Mouse (Mus musculus) liver, postnatal 0 days (tissue): Measurements from ENCODE around the gene Cldnd2. TPM values are rescaled to one million over a fixed set of nuclear protein-coding genes. Genes with fewer than 3 reads are reported as not detected.

ENCODE experiments used
- ATAC-seq: fragments of 200-750 bp; cut with Nextera tagmentation; 2 replicates; pipeline ENCODE4 v1.8.0; 2017; ENCODE audit warnings: mild to moderate bottlenecking, moderate library complexity
- DNase-seq: peaks from one replicate; pipeline ENCODE4 v3.0.0-alpha.2; 2016
- H3K27ac ChIP-seq: fragments of 300-500 bp; sonication (generic); 2 replicates; pipeline ENCODE4 v1.5.1; 2014; ENCODE audit warnings: antibody characterized with exemption, moderate library complexity, mild to moderate bottlenecking, low read depth
- H3K27me3 ChIP-seq: fragments of 300-500 bp; sonication (generic); 2 replicates; pipeline ENCODE4 v1.6.1; 2014; ENCODE audit warnings: low read length, control low read depth, mixed read lengths; ENCODE audit not compliant: insufficient read depth
- H3K36me3 ChIP-seq: fragments of 300-500 bp; sonication (generic); replicated peaks from 2 replicates; pipeline ENCODE4 v1.6.1; 2014; ENCODE audit warnings: mild to moderate bottlenecking, control low read depth, low read length, moderate library complexity, mixed read lengths; ENCODE audit not compliant: insufficient read depth
- H3K4me1 ChIP-seq: fragments of 300-500 bp; sonication (generic); 2 replicates; pipeline ENCODE4 v1.6.1; 2014; ENCODE audit warnings: antibody characterized with exemption, mild to moderate bottlenecking, control low read depth; ENCODE audit not compliant: insufficient read depth
- H3K4me2 ChIP-seq: fragments of 300-500 bp; sonication (generic); 2 replicates; pipeline ENCODE4 v1.6.1; 2014; ENCODE audit warnings: low read depth, mild to moderate bottlenecking, low read length, moderate library complexity, mixed read lengths
- H3K4me3 ChIP-seq: fragments of 300-500 bp; sonication (generic); 2 replicates; pipeline ENCODE4 v1.5.1; 2014; ENCODE audit warnings: low read depth, low read length
- H3K9ac ChIP-seq: fragments of 300-500 bp; sonication (generic); replicated peaks from 2 replicates; pipeline ENCODE4 v1.6.1; 2014; ENCODE audit warnings: mild to moderate bottlenecking, moderate library complexity
- H3K9me3 ChIP-seq: fragments of 300-500 bp; sonication (generic); 2 replicates; pipeline ENCODE4 v1.6.1; 2016; ENCODE audit warnings: mild to moderate bottlenecking, control low read depth, low read length, mixed read lengths
- CTCF ChIP-seq: sonication (generic); IDR thresholded peaks from 2 replicates; pipeline ENCODE4 v1.5.1; 2016; ENCODE audit warnings: antibody characterized with exemption, low read depth
- EP300 ChIP-seq: IDR thresholded peaks from 2 replicates; pipeline ENCODE4 v1.6.1; 2016; ENCODE audit warnings: antibody characterized with exemption, low read depth, mild to moderate bottlenecking
- WGBS: fragments of 180-500 bp; shearing (Covaris S2); extraction: QIAGEN DNeasy Blood & Tissue Kit; methylation state at CpG from one replicate; pipeline ENCODE4 v1.1.7; 2014; ENCODE audit not compliant: insufficient replicate concordance; 5-methylcytosine and 5-hydroxymethylcytosine counted together
- polyA plus RNA-seq: library from polyadenylated mRNA; unstranded; fragments of >200 nt; fragmentation: Nextera tagmentation; extraction: Ambion mirVana; gene quantifications from 2 replicates; pipeline ENCODE4 v1.2.1, GENCODE M21; 2015

Cldnd2 gene
- polyA plus RNA-seq, 1 experiment from 2014 or later: not detected

DNA sequence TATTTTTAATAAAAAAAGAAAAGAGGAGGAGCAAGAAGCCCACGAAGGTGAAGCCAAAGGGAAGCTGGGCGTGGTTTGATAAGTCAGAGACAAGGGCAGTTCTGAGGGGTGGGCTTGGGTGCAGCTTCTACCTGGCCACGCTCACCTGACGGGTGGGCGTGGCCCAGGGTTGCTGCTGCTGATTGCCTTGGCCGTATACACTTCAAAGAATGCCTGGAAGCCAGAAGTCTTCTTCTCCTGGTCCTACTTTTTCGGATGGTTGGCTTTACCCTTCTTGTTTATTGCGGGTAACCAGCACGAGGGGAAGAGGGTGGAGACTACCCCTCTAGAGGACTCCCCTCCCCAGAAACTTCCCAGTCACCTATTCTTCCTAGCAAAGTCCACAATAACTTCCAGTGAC is 2.1 kb downstream of the Cldnd2 start:
- ATAC-seq: no peak

DNA sequence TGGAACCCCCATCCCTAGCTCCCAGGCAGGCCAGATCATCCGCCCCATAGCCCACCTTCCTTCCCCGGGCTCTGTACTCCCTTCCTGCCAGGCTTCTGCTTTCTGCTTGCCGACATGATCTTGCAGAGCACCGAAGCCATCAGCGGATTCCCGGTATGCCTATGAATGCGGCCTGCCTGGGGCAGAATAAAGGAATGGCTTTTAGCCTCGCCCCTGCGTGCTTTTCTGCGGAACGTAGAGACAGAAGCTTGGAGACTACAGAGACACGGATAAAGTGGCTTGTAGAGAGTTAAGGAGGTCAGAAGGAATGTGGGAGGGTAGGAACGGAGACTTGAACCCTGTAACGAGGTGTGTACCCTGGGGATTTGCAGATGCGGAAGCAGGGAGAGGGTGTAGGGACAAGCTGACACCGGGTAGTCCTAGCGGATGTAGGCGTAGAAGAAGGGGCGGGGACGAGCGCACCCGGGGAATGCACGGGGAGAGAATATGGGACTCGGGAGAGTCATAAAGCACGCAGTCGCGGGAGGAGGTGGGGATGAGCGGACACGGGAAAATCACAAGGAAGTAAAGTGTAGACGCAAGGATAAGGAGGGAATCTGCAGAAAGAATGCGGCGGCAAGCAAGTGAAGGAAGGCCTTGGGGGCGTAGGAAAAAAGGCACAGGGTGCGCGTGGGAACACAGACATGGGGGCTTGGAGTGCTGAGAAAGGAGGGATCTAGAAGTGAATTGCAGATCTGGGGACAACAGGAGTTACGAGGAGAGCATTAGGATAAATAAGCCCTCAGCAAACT is 2.7 kb downstream of the Cldnd2 start:
- TF ChIP-seq CTCF (no peak), EP300 (no peak)

More for the DNA sequence above, 2.1 kb downstream of the Cldnd2 start:
- 7% methylated on average over 9 of the region's 9 CpGs for WGBS
- H3K27me3 ChIP-seq: no peaks in the 10 kb centered on the region
- 0 out of 2 replicates have a peak, but pooled peaks cover 2% of the 10 kb centered on the region for H3K36me3 ChIP-seq
- peak overlapping the region; percentile 95 for H3K4me2 ChIP-seq
- TF ChIP-seq EP300: no peak
- TF ChIP-seq CTCF: no peak
- peak overlapping the region; percentile 64 for H3K4me3 ChIP-seq
- peaks cover 64% of the 10 kb centered on the region for H3K4me1 ChIP-seq
- DNase-seq: no peak
- H3K9me3 ChIP-seq: no peaks in the 10 kb centered on the region
- H3K27ac ChIP-seq: peak overlapping the region; percentile 98
- H3K9ac ChIP-seq: peak overlapping the region; percentile 79

DNA sequence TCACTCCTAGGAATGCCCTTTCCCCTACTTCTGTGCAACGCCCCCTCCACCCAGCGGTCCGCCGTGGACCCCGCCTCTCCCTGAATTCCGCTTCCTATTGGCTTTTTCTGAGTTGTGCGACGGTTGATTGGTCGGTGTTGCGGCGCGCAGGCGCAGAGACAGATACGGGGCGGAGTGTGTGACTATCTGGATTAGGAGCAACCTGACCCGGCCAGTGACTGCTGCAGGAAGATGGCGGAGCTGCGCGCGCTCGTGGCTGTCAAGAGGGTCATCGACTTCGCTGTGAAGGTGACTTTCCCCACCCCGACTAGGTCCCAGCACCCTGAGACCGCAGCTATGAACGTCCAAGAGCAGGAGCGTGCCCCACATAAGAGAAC is 3.3 kb downstream of the Cldnd2 start, which contains the start of the genes Etfb and Gm45233:
Gene Etfb (plus strand): TSS at position 167 of the 377 bp plus-strand sequence.
Gene Gm45233 (plus strand): TSS at position 212 of the 377 bp plus-strand sequence.
- H3K27me3 ChIP-seq: no peaks in the 10 kb centered on the region
- peak within 1 kb of the TSS; percentile 64 for H3K4me3 ChIP-seq
- H3K27ac ChIP-seq: peak within 1 kb of the TSS; percentile 98
- DNase-seq: peak; percentile 93
- peak; percentile 96 for ATAC-seq
- peak within 1 kb of the TSS; percentile 95 for H3K4me2 ChIP-seq
- H3K36me3 ChIP-seq: 0 out of 2 replicates have a peak, but pooled peaks cover 2% of the 10 kb centered on the region
- H3K9ac ChIP-seq: peak within 1 kb of the TSS; percentile 79
- no peaks in the 10 kb centered on the region for H3K9me3 ChIP-seq
- TF ChIP-seq CTCF (no peak), EP300 (peak; percentile 40; the same call in 1 of the 2 replicates)
- peaks cover 69% of the 10 kb centered on the region for H3K4me1 ChIP-seq
- WGBS: 3% methylated on average over 27 of the region's 27 CpGs

More for the DNA sequence above, 2.7 kb downstream of the Cldnd2 start:
- H3K4me2 ChIP-seq: peak overlapping the region; percentile 95
- H3K4me1 ChIP-seq: peaks cover 69% of the 10 kb centered on the region
- peak; percentile 83 for DNase-seq
- peak overlapping the region; percentile 79 for H3K9ac ChIP-seq
- peak overlapping the region; percentile 98 for H3K27ac ChIP-seq
- under 1% methylated on average over 36 of the region's 36 CpGs for WGBS
- 0 out of 2 replicates have a peak, but pooled peaks cover 2% of the 10 kb centered on the region for H3K36me3 ChIP-seq
- no peaks in the 10 kb centered on the region for H3K9me3 ChIP-seq
- H3K4me3 ChIP-seq: peak overlapping the region; percentile 64
- H3K27me3 ChIP-seq: no peaks in the 10 kb centered on the region
- ATAC-seq: peak; percentile 86

DNA sequence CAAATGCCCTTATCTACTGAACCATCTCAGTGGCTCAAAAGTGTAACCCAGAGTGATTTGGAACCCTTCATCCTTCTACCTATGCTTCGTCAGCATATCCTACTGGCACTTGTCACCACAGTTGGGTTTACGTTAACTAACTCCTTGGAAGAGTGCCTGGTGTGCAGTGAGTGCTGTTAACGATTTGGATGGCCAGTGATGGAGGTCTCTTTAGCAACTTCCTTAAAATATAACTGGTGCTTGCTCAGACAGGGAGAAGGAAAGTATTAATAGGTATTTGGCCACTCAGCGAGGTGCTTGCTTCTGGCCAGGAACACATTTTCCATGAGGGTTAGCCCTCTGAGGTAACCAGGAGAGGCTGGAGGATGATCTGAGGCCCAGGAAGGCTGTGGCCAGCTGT is 7.2 kb downstream of the Cldnd2 start:
- DNase-seq (no peak), ATAC-seq (no peak)
- Histone ChIP-seq H3K9ac (no peak overlapping the region), H3K4me1 (peaks cover 45% of the 10 kb centered on the region), H3K4me2 (no peak overlapping the region), H3K27me3 (no peaks in the 10 kb centered on the region), H3K27ac (no peak overlapping the region), H3K9me3 (no peaks in the 10 kb centered on the region), H3K4me3 (no peak overlapping the region), H3K36me3 (peaks cover 8% of the 10 kb centered on the region)
- WGBS: 56% methylated on average over 4 of the region's 4 CpGs
- TF ChIP-seq EP300: no peak

DNA sequence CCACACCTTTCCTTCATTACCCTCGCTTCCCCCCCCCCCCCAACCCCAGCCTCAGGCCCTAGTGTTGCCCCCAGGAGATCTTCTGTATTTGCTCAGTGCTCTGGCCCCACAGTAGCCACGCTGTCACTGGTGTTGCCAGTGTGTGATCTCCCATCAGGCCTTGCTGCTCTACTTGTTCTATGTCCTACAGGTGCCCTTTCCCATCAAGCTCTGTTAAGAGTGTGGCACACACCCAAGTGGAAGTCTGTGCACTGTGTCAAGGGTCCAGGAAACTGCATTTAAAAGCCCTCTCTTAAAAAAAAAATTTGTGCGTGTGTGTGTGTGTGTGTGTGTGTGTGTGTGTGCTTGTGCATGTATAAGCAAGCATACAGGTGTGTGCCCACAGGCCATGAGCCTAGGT is 7.7 kb downstream of the Cldnd2 start:
- Histone ChIP-seq H3K9me3 (no peaks in the 10 kb centered on the region), H3K27me3 (no peaks in the 10 kb centered on the region), H3K4me2 (no peak overlapping the region), H3K4me1 (peaks cover 42% of the 10 kb centered on the region), H3K27ac (no peak overlapping the region), H3K36me3 (peaks cover 13% of the 10 kb centered on the region), H3K9ac (no peak overlapping the region), H3K4me3 (no peak overlapping the region)
- ATAC-seq: no peak
- no peak for TF ChIP-seq CTCF
- no peak for TF ChIP-seq EP300
- 71% methylated on average over 2 of the region's 3 CpGs for WGBS
- DNase-seq: no peak

DNA sequence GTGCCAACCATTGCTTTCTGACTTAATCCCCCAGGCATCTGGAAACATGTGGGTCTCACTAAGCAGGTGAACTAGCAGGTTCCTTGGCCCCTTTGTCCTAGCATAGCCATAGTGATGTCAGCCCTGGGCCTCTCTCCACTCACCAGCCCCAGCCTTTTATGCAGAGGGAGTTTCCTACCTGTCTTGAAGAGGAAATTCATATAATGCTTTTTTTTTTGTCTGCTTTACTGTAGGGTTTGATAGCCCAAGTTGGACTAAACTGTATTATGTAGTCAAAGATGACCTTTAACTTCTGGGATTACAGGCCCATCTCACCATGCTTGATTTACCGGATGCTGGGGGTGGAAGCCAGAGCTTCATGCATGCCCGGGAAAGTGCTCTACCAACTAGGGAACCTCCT is 9.2 kb downstream of the Cldnd2 start:
- peaks cover 43% of the 10 kb centered on the region for H3K4me1 ChIP-seq
- no peak overlapping the region for H3K4me3 ChIP-seq
- H3K9ac ChIP-seq: no peak overlapping the region
- no peaks in the 10 kb centered on the region for H3K9me3 ChIP-seq
- H3K36me3 ChIP-seq: peaks cover 26% of the 10 kb centered on the region
- 89% methylated on average over 2 of the region's 2 CpGs for WGBS
- TF ChIP-seq EP300 (no peak), CTCF (no peak)
- H3K4me2 ChIP-seq: no peak overlapping the region
- no peak overlapping the region for H3K27ac ChIP-seq
- no peak for ATAC-seq
- DNase-seq: no peak
- H3K27me3 ChIP-seq: no peaks in the 10 kb centered on the region
